Comparison of ENCODE assay signal across 7 mouse cellular contexts in the genomic region with DNA sequence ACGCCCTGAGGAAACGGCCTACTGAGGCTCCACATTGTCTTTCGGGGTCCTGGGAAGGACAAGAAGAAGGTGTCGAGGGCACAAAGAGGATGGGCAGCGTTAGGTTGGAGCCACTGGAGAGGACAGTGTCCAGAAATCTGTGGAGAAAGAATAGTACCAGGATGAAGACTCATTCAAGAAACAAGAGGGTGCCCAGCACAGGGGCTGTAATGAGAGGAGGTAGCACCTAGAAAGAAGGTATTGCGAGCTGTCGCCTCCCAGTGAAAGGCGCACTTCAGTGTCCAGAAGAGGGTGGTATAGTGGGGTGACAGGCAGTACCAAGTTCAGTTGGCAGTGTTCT. TPM values are rescaled to one million over a fixed set of nuclear protein-coding genes. Genes with fewer than 3 reads are reported as not detected.
A peak's percentile ranks its signal among the peaks of the same experiment; 100 is the strongest.
DNase-seq lines count a peak whose midpoint lies in the region; ATAC-seq and TF ChIP-seq lines count a peak whose summit lies in the region.

No protein-coding gene starts in this region.

- no peaks in the 10 kb centered on the region for H3K27me3 ChIP-seq in spleen, adult 2 months (ENCODE audit: control insufficient read depth, insufficient read depth, low read length)
- no peaks in the 10 kb centered on the region for H3K27me3 ChIP-seq in forebrain, embryonic 13.5 days
- no peaks in the 10 kb centered on the region for H3K27me3 ChIP-seq in liver, embryonic 13.5 days
- H3K27me3 ChIP-seq in stomach, postnatal 0 days (ENCODE audit: control insufficient read depth, insufficient read depth, low read length): no peaks in the 10 kb centered on the region

- no peak for DNase-seq in spleen, adult 2 months (ENCODE audit: low read depth in 1 of 2, low spot score in 2 of 2)
- DNase-seq in spleen, adult 12 weeks (ENCODE audit: low spot score): no peak
- no peak for DNase-seq in liver, embryonic 13.5 days
- DNase-seq in stomach, postnatal 0 days (ENCODE audit: low spot score): no peak
- DNase-seq in frontal cortex, postnatal 25 days (ENCODE audit: low spot score in 2 of 2): no peak
- DNase-seq in adipocyte (ENCODE audit: low spot score): no peak

- no peak for TF ChIP-seq POLR2A in spleen, adult 2 months (IDR thresholded peaks at IDR 0.05; ENCODE audit: low read depth, low read length)

- WGBS in spleen, adult 2 months: 2% methylated on average over 8 of the region's 8 CpGs
- WGBS in forebrain, embryonic 13.5 days: 0% methylated on average over 8 of the region's 8 CpGs
- WGBS in liver, embryonic 13.5 days (ENCODE audit: insufficient replicate concordance): 2% methylated on average over 8 of the region's 8 CpGs
- under 1% methylated on average over 8 of the region's 8 CpGs for WGBS in stomach, postnatal 0 days

- ATAC-seq in forebrain, embryonic 13.5 days: peak; percentile 9
- ATAC-seq in liver, embryonic 13.5 days (ENCODE audit: low read depth): peak; percentile 8
- ATAC-seq in stomach, postnatal 0 days (ENCODE audit: low FRiP score, low TSS enrichment): no peak

- peak overlapping the region; percentile 68; the same call in 1 of the 2 replicates for H3K4me3 ChIP-seq in spleen, adult 2 months (ENCODE audit: extremely low read depth, insufficient read depth, insufficient read length)
- H3K4me3 ChIP-seq in forebrain, embryonic 13.5 days: peak overlapping the region; percentile 64
- peak overlapping the region; percentile 83 for H3K4me3 ChIP-seq in liver, embryonic 13.5 days (replicated peaks)
- H3K4me3 ChIP-seq in stomach, postnatal 0 days (ENCODE audit: low read depth, low read length): peak overlapping the region; percentile 66

- no peaks in the 10 kb centered on the region for H3K9me3 ChIP-seq in forebrain, embryonic 13.5 days (replicated peaks)
- H3K9me3 ChIP-seq in liver, embryonic 13.5 days (replicated peaks): no peaks in the 10 kb centered on the region
- no peaks in the 10 kb centered on the region for H3K9me3 ChIP-seq in stomach, postnatal 0 days (ENCODE audit: control insufficient read depth, low read length)

- H3K27ac ChIP-seq in spleen, adult 2 months (ENCODE audit: insufficient read depth, low read length): peak overlapping the region; percentile 41
- peak overlapping the region; percentile 91 for H3K27ac ChIP-seq in forebrain, embryonic 13.5 days
- H3K27ac ChIP-seq in liver, embryonic 13.5 days: peak overlapping the region; percentile 93
- peak overlapping the region; percentile 97 for H3K27ac ChIP-seq in stomach, postnatal 0 days (replicated peaks)

- H3K9ac ChIP-seq in forebrain, embryonic 13.5 days: peak overlapping the region; percentile 83
- peak overlapping the region; percentile 90 for H3K9ac ChIP-seq in liver, embryonic 13.5 days
- peak overlapping the region; percentile 74 for H3K9ac ChIP-seq in stomach, postnatal 0 days (ENCODE audit: low read length)

- H3K36me3 ChIP-seq in spleen, adult 2 months (ENCODE audit: control insufficient read depth, insufficient read depth, low read length): peaks cover 2% of the 10 kb centered on the region
- H3K36me3 ChIP-seq in forebrain, embryonic 13.5 days (ENCODE audit: poor library complexity, severe bottlenecking): peaks cover 21% of the 10 kb centered on the region
- peaks cover 33% of the 10 kb centered on the region for H3K36me3 ChIP-seq in liver, embryonic 13.5 days
- H3K36me3 ChIP-seq in stomach, postnatal 0 days (ENCODE audit: control insufficient read depth, insufficient read depth, low read length): no peaks in the 10 kb centered on the region

- peaks cover 4% of the 10 kb centered on the region; the same call in 1 of the 2 replicates for H3K4me1 ChIP-seq in spleen, adult 2 months (ENCODE audit: control insufficient read depth, insufficient read depth, insufficient read length)
- peaks cover 47% of the 10 kb centered on the region for H3K4me1 ChIP-seq in forebrain, embryonic 13.5 days
- H3K4me1 ChIP-seq in liver, embryonic 13.5 days (replicated peaks): peaks cover 68% of the 10 kb centered on the region
- peaks cover 3% of the 10 kb centered on the region; the same call in 1 of the 2 replicates for H3K4me1 ChIP-seq in stomach, postnatal 0 days (replicated peaks; ENCODE audit: control insufficient read depth, insufficient read depth)

- TF ChIP-seq EP300 in stomach, postnatal 0 days (optimal IDR thresholded peaks at IDR 0.05): no peak

- no peak for TF ChIP-seq CTCF in spleen, adult 2 months (IDR thresholded peaks at IDR 0.05; ENCODE audit: extremely low read depth, insufficient read depth, insufficient read length, insufficient replicate concordance)
- no peak; the same call in 1 of the 2 replicates for TF ChIP-seq CTCF in stomach, postnatal 0 days (IDR thresholded peaks at IDR 0.05; ENCODE audit: low read depth)

- peak overlapping the region; percentile 89 for H3K4me2 ChIP-seq in forebrain, embryonic 13.5 days
- peak overlapping the region; percentile 98 for H3K4me2 ChIP-seq in liver, embryonic 13.5 days
- peak overlapping the region; percentile 91 for H3K4me2 ChIP-seq in stomach, postnatal 0 days (replicated peaks; ENCODE audit: low read depth)

RNA-seq across cellular contexts. Expression of a gene that starts 0.7 kb away (rescaled TPM):
- 8.5 and 10.0 TPM in 2 replicates for polyA plus RNA-seq in spleen, adult 2 months (2012; rRNA removed)
- 101 and 104 TPM in 2 replicates for polyA plus RNA-seq in forebrain, embryonic 13.5 days (2015; fragmentation: Nextera tagmentation; extraction: Ambion mirVana)
- 59.1 and 64.7 TPM in 2 replicates for polyA plus RNA-seq in liver, embryonic 13.5 days (2015; fragmentation: Nextera tagmentation; extraction: Ambion mirVana)
- 59.5 and 60.4 TPM in 2 replicates for polyA plus RNA-seq in stomach, postnatal 0 days (2015; fragmentation: Nextera tagmentation; extraction: Ambion mirVana)

RNA-seq across cellular contexts. Expression of a gene that starts 0.7 kb away (rescaled TPM):
- polyA plus RNA-seq in spleen, adult 2 months (2012; rRNA removed): 8.5 and 12.1 TPM in 2 replicates
- polyA plus RNA-seq in forebrain, embryonic 13.5 days (2015; fragmentation: Nextera tagmentation; extraction: Ambion mirVana): 13.2 and 14.5 TPM in 2 replicates
- polyA plus RNA-seq in liver, embryonic 13.5 days (2015; fragmentation: Nextera tagmentation; extraction: Ambion mirVana): 7.4 and 7.6 TPM in 2 replicates
- polyA plus RNA-seq in stomach, postnatal 0 days (2015; fragmentation: Nextera tagmentation; extraction: Ambion mirVana): 8.4 and 10.7 TPM in 2 replicates

RNA-seq across cellular contexts. Expression of a gene that starts 16.1 kb away (rescaled TPM):
- 0.63 and 1.6 TPM in 2 replicates for polyA plus RNA-seq in spleen, adult 2 months (2012; rRNA removed)
- polyA plus RNA-seq in forebrain, embryonic 13.5 days (2015; fragmentation: Nextera tagmentation; extraction: Ambion mirVana): 1.8 and 2.8 TPM in 2 replicates
- polyA plus RNA-seq in liver, embryonic 13.5 days (2015; fragmentation: Nextera tagmentation; extraction: Ambion mirVana): 0.31 and 0.38 TPM in 2 replicates
- polyA plus RNA-seq in stomach, postnatal 0 days (2015; fragmentation: Nextera tagmentation; extraction: Ambion mirVana): 2.9 and 3.9 TPM in 2 replicates

RNA-seq across cellular contexts. Expression of a gene that starts 17.5 kb away (rescaled TPM):
- polyA plus RNA-seq in spleen, adult 2 months (2012; rRNA removed): 0.09 and 0.19 TPM in 2 replicates
- polyA plus RNA-seq in forebrain, embryonic 13.5 days (2015; fragmentation: Nextera tagmentation; extraction: Ambion mirVana): 0.68 and 0.74 TPM in 2 replicates
- polyA plus RNA-seq in liver, embryonic 13.5 days (2015; fragmentation: Nextera tagmentation; extraction: Ambion mirVana): 3.2 and 4.0 TPM in 2 replicates
- polyA plus RNA-seq in stomach, postnatal 0 days (2015; fragmentation: Nextera tagmentation; extraction: Ambion mirVana): 0.40 and 0.42 TPM in 2 replicates

RNA-seq across cellular contexts. Expression of a gene that starts 23.8 kb away (rescaled TPM):
- 5.9 and 8.3 TPM in 2 replicates for polyA plus RNA-seq in spleen, adult 2 months (2012; rRNA removed)
- 32.5 and 35.4 TPM in 2 replicates for polyA plus RNA-seq in forebrain, embryonic 13.5 days (2015; fragmentation: Nextera tagmentation; extraction: Ambion mirVana)
- polyA plus RNA-seq in liver, embryonic 13.5 days (2015; fragmentation: Nextera tagmentation; extraction: Ambion mirVana): 1.0 TPM in 2 replicates
- polyA plus RNA-seq in stomach, postnatal 0 days (2015; fragmentation: Nextera tagmentation; extraction: Ambion mirVana): 6.7 and 7.0 TPM in 2 replicates

Comparison
In these comparisons a context has a peak if more than half of its experiments do, and no peak if none do; other contexts are left out.
1. H3K27ac ChIP-seq: peak in every context shown above with its lines; median percentile 97 in stomach, postnatal 0 days; 93 in liver, embryonic 13.5 days; 91 in forebrain, embryonic 13.5 days; 41 in spleen, adult 2 months.